Mouse (Mus musculus): ENCODE measurements around the gene Cox6b1.

GRCm38 (mm10) chr7:30610043-30610442, 15.9 kb downstream of the Cox6b1 start:
- TF ChIP-seq GATA1 (IDR thresholded peaks at IDR 0.05; ENCODE audit: low read length) = no peak
- no peak for TF ChIP-seq TAL1 (IDR thresholded peaks at IDR 0.05; ENCODE audit: low read length)
